ENCODE assay signal across 9 mouse cellular contexts in the genomic region with DNA sequence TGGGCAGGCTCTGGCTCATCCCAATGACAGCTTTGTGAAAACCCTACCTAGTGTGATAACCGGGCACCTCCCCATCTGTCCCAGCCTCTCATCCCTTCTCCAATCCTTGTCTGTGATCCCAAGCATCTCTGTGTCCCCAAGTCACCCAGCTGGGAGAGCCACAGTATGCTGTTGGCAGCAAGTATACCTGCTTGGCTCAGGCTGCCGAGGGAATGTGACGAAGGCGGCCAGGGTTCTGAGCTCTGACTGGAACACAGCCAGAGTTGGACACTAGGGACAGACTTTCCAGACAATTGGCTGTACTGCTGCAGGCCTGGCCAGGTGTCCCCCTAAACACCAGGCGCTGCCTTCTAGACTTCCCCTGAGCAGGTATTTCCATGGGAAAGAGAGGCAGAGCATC.
DNase-seq lines count a peak whose midpoint lies in the region; ATAC-seq and TF ChIP-seq lines count a peak whose summit lies in the region.
"Had no signal": no experiment of that assay in that cellular context is flagged by ENCODE, and none has a peak within 500 bp of the region (broad histone marks: within the 10 kb centered on the region; RNA-seq: fewer than 3 reads in every experiment).

No protein-coding gene starts in this region.

- H3K27ac ChIP-seq in cerebellum, adult 2 months (ENCODE audit: insufficient read depth, low read length), result no peak overlapping the region
- no peak overlapping the region for H3K27ac ChIP-seq in heart, embryonic 16.5 days (ENCODE audit: low read length)
- no peak overlapping the region for H3K27ac ChIP-seq in forebrain, postnatal 0 days (ENCODE audit: low read depth, low read length)

- no peak for TF ChIP-seq POLR2A in cerebellum, adult 2 months (IDR thresholded peaks at IDR 0.05; ENCODE audit: borderline replicate concordance, insufficient read depth, low read length)

- no peak for TF ChIP-seq CTCF in cerebellum, adult 2 months (IDR thresholded peaks at IDR 0.05; ENCODE audit: borderline replicate concordance, insufficient read depth, low read depth, low read length)
- TF ChIP-seq CTCF in forebrain, postnatal 0 days (IDR thresholded peaks at IDR 0.05; ENCODE audit: low read depth), result no peak

- no peak overlapping the region for H3K4me3 ChIP-seq in cerebellum, adult 2 months (replicated peaks; ENCODE audit: insufficient read depth, low read depth, low read length)
- H3K4me3 ChIP-seq in heart, embryonic 16.5 days (ENCODE audit: low read length), result no peak overlapping the region
- no peak overlapping the region for H3K4me3 ChIP-seq in forebrain, postnatal 0 days (ENCODE audit: low read depth, low read length)

- peaks cover 8% of the 10 kb centered on the region for H3K4me1 ChIP-seq in cerebellum, adult 2 months (ENCODE audit: control insufficient read depth, insufficient read depth, low read length)
- peaks cover 7% of the 10 kb centered on the region for H3K4me1 ChIP-seq in heart, embryonic 16.5 days (ENCODE audit: control insufficient read depth, insufficient read depth, low read length)
- no peaks in the 10 kb centered on the region for H3K4me1 ChIP-seq in forebrain, postnatal 0 days (ENCODE audit: insufficient read depth)

- H3K9me3 ChIP-seq in heart, embryonic 16.5 days (replicated peaks; ENCODE audit: control insufficient read depth, low read length), result no peaks in the 10 kb centered on the region
- H3K9me3 ChIP-seq in forebrain, postnatal 0 days (ENCODE audit: low read length), result no peaks in the 10 kb centered on the region; the same call in 1 of the 2 replicates

- 0 out of 2 replicates have a peak, but pooled peaks have one; percentile 49 for ATAC-seq in heart, embryonic 16.5 days (replicated peaks; ENCODE audit: extremely low read depth, insufficient read depth, low FRiP score)
- no peak for ATAC-seq in forebrain, postnatal 0 days
- ATAC-seq in erythroblast, adult 5-6 weeks (replicated peaks; ENCODE audit: low FRiP score, poor library complexity, severe bottlenecking), result no peak
- ATAC-seq: hindbrain, embryonic 16.5 days had no signal

- H3K27me3 ChIP-seq in cerebellum, adult 2 months (ENCODE audit: control insufficient read depth, insufficient read depth, low read length), result no peaks in the 10 kb centered on the region
- no peaks in the 10 kb centered on the region for H3K27me3 ChIP-seq in heart, embryonic 16.5 days (ENCODE audit: control insufficient read depth, insufficient read depth, low read length)
- H3K27me3 ChIP-seq in forebrain, postnatal 0 days (ENCODE audit: insufficient read depth, low read length), result no peaks in the 10 kb centered on the region

- H3K36me3 ChIP-seq in heart, embryonic 16.5 days (ENCODE audit: control insufficient read depth, insufficient read depth), result no peaks in the 10 kb centered on the region
- no peaks in the 10 kb centered on the region for H3K36me3 ChIP-seq in forebrain, postnatal 0 days (ENCODE audit: insufficient read depth)

- 5% methylated on average over 5 of the region's 5 CpGs for whole genome bisulfite sequencing in cerebellum, adult 2 months
- WGBS in heart, embryonic 16.5 days, result 52% methylated on average over 5 of the region's 5 CpGs
- WGBS in forebrain, postnatal 0 days, result 53% methylated on average over 5 of the region's 5 CpGs

- peak; percentile 70 for DNase-seq in adrenal gland, postnatal 10 days
- DNase-seq in adrenal gland, postnatal 4 days (ENCODE audit: low spot score in 2 of 2), result no peak
- peak; percentile 17 to 18 for DNase-seq in layer of hippocampus, postnatal 14 days (ENCODE audit: low spot score in 2 of 2)
- no peak for DNase-seq in layer of hippocampus, adult 8-10 months (ENCODE audit: low spot score in 2 of 2)
- DNase-seq in cerebellum, adult 2 months, result peak; percentile 74 to 87
- no peak for DNase-seq in forebrain, postnatal 0 days

- H3K9ac ChIP-seq in heart, embryonic 16.5 days (ENCODE audit: low read length), result no peak overlapping the region; the same call in 1 of the 2 replicates
- no peak overlapping the region for H3K9ac ChIP-seq in forebrain, postnatal 0 days

- no peak overlapping the region for H3K4me2 ChIP-seq in heart, embryonic 16.5 days (ENCODE audit: low read depth, low read length)
- no peak overlapping the region for H3K4me2 ChIP-seq in forebrain, postnatal 0 days (ENCODE audit: low read depth)

Comparison
In these comparisons a context has a peak if more than half of its experiments do, and no peak if none do; other contexts are left out.
1. DNase-seq: peak in adrenal gland, postnatal 10 days (single experiment), layer of hippocampus, postnatal 14 days (2 of 2) and cerebellum, adult 2 months (2 of 2); none in adrenal gland, postnatal 4 days (0 of 2), layer of hippocampus, adult 8-10 months (0 of 2) and forebrain, postnatal 0 days (single experiment).